Mouse (Mus musculus) liver, embryonic 14.5 days (tissue): ENCODE measurements around the gene Slamf8.

Source experiments
- CTCF ChIP-seq: IDR thresholded peaks from 2 replicates; pipeline ENCODE4 v1.5.1; 2016; ENCODE audit warnings: antibody characterized with exemption, low read depth, control low read depth
- EP300 ChIP-seq: IDR thresholded peaks from 2 replicates; pipeline ENCODE4 v1.6.1; 2016; ENCODE audit warnings: antibody characterized with exemption, low read depth

DNA sequence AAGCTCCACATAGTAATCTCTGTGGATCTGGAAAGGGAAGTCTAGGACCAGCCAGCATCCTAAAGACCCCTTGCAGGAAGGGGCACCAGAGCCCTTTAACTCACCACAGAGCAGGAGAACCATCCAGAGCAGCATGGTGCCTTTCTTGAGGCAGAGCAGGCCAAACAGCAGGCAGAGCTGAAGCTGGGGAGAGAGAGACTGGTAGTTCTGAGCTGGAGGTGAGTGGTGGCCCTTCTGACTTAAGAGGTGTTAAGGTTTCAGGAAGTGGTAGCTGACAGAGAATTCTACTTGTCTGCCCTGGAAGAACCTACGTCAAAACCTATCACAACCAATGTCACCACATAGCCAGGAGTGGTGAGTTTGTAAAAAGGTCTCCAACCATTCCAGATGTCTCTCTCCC, 12.0 kb upstream of the Slamf8 start, which contains the start of gene Fcrl6:
- TF ChIP-seq CTCF: no peak
- no peak for TF ChIP-seq EP300
